Mouse (Mus musculus): ENCODE data around the gene Duxf3.
A peak's percentile ranks its signal among the peaks of the same experiment; 100 is the strongest.
"Not testable (repeated sequence)": the region's sequence is repeated elsewhere in the genome, so short reads cannot be mapped to it uniquely, and the experiment has no call there.

The Duxf3 gene

DNA sequence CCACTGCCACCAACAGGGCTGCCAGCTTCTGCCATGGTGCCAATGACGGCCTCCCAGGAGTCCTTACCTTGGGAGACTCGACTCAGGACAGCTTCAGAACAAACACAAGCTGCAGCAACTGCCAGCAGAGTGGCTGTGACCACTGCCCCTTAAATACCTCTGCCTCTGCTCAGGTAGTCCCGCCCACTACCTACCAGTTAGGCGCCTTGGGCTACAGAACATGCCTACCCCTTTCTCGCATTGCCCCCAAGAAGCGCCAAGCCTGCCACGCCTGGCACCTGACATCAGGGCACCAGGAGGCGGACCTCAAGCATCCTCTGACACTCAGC lies at the start of gene Duxf3:
Duxf3 (minus strand) TSS at position 35 of the 329 bp plus-strand sequence.
- DNase-seq (ENCODE audit: extremely low read depth, low read depth, low spot score) = not testable (repeated sequence)

DNA sequence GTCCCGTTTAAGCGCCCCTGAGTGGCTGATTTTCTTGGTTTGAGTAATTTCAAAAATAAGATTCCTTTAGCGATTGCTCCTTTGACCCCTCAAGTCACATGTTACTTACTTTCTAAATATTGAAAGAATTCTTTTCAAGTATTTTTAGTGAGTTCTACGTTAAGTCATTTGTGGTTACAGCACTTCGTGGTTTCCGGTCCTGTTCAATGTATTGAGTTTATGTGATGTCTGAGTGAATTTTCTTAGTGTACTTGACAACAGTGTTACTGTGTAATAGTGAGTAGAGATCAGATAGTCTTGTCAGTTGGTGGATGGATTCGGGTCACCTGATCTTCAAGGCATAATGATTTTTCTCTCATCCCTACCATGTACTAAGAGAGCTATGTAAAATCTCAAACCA lies 49.8 kb upstream of the Duxf3 start:
- DNase-seq (ENCODE audit: extremely low read depth, low read depth, low spot score) = no peak

DNA sequence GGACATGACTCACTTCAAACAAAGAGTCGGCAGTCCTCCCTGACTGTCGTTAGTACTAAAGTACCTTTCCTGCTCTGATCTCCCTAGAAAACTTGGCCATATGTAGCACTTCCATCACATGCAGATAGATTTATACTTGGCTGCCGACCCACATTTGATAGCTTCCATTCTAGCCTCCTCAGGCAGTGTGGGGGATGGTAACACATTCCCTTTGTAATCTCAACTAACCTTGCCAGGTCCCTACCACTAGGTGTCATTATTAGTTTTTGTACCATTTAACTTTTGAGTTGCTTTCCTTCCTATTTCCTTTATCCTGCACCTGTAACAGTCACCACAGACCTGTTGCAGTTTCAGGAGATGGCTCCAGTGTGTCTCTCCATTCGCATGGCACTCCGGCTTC lies 26.0 kb upstream of the Duxf3 start:
- DNase-seq (ENCODE audit: extremely low read depth, low read depth, low spot score) = no peak

DNA sequence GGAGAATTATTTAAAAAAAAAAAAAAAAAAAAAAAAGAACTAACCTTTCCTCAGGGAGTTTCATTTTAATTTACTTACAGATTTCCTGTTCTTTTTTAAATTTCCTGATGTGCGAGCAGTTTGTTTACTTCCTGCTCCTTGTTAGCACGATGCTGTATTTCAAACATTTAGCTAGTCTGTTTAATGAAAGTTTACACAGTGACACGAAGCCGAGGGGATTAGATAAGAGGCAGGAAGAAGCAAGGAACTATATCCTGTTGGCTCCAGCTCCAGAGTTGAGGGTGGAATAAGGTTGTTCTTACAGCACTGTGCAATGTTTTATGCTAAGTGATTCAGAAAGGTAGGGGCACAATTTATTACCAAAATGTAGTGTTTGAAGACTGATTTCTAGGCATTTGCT lies 23.5 kb upstream of the Duxf3 start:
- DNase-seq (ENCODE audit: extremely low read depth, low read depth, low spot score) = no peak

DNA sequence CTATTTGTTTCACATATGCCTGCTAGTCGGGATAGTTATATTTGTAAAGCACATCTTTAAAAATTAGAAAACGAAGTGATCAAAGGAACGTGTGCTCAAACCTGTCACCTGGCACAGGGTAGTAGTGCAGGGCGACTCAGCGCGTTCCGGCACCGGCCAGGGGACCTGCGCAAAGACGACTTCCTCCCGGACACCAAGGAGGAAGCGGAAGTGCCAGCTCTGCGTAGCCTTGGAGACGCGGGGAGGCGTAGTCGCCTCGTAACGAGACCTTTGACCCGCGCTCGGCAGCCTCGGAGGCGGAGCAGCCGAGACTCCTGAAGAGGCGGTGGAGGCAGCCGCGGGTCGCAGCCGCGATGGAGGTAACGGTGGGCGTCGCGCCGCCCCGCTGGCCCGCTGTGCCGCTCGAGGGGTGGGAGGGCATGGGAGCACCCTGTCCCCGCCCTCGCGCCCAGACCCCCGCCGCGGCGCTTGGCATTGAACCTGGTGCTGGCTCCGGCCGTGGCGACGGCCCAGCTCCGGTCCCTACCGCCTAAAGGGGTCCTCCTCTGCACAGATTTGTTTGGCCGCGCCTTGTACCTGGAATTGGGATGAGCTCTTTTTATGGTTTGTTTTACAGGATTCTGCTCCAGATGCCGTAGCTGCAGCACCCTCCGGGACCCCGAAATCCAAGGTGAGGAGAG lies 22.9 kb upstream of the Duxf3 start, which contains the start of gene Gcc2:
Gcc2 (plus strand) TSS at position 285 of the 680 bp plus-strand sequence.
- peak; percentile 55 for DNase-seq (ENCODE audit: extremely low read depth, low read depth, low spot score)

DNA sequence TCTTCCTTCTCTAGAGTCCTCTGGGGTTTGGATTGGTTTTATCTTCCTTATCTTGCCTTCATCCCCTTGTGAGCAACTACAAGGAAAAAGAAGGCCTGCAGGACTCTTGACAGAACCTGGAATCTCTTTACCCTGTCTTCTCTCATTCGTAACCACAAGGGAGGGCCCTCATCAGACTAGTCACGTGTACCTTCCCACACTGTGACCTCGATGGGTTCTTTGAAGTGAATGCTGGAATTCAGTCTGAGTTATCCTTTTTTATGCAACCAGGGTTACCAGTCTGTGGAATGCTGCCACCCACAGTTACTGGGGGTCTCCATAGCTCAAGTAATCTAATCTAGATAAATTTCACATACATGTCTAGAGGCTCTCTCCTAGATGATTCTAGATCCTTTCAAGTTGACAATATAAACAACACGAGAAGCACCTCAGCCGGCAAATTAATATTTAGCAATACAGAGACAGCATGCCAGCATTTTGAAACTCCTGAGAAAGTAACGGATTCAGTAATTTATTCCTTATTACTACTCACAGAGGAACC lies 22.2 kb upstream of the Duxf3 start:
- no peak for DNase-seq (ENCODE audit: extremely low read depth, low read depth, low spot score)

DNA sequence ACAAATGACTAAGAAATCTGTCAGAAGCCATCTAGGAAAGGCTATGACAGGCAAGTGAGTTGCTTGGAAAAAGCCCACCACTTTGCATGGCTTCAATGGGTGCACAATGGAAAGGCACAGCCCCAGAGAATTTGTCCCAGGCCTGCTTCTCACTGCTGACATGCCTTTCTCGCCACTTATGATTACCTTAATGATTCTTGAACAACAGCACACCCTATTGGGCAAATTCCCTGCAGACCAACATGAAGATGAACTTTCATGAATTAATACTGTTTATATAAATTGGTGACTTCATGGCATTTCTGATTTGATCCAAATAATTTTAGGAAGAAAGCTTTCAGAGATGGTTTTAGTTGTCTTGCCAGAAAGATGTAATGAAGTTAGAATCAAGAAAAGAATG lies 17.1 kb upstream of the Duxf3 start:
- no peak for DNase-seq (ENCODE audit: extremely low read depth, low read depth, low spot score)

DNA sequence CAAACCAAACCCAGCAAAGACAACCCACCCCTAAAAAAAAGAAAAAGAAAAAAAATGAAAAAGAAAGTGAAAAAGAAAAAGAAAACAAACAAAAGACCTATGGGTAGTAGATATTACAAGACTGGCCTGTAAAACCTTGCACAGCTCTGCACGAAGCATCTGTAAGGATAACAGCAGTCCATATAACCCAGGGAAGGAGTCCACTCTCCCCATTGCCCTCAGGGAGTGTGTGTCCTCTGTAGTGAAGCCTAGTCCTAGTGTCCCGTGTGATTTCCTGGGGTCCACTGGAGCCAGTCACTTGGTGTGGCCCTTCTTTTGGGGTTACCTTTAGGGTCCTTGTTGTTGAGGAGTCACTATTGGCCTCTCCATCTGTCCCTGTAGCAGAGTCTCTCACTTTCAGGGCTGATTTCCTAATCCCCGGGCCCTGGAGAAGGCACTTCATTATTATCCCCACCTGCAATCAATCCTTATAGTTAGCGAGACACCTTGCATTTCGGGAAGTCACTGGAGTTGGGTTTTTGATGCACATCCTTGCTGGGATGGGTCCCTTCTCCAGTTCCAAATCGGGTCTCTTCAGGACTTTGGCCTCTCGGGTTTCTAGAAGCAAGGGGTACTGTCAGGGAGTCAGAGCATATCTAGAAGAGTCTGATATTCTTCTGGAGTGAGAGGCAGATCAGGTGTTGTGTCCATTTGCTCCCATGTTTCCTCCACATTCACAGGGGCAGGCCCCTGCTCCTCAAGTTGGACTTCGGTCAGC lies 6.7 kb upstream of the Duxf3 start:
- not testable (repeated sequence) for DNase-seq (ENCODE audit: extremely low read depth, low read depth, low spot score)

DNA sequence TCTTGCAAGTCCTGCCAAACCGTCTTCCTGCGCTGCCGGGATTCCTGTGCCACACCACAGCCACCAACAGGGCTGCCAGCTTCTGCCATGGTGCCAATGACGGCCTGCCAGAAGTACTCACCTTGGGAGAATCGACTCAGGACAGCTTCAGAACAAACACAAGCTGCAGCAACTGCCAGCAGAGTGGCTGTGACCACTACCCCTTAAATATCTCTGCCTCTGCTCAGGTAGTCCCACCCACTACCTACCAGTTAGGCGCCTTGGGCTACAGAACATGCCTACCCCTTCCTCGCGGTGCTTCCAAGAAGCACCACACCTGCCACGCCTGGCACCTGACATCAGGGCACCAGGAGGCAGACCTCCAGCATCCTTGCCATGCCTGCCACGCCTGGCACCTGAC lies 4.1 kb upstream of the Duxf3 start, which contains the start of gene Gm4981:
Gm4981 (minus strand) TSS at position 89 of the 400 bp plus-strand sequence.
- no peak for DNase-seq (ENCODE audit: extremely low read depth, low read depth, low spot score)

DNA sequence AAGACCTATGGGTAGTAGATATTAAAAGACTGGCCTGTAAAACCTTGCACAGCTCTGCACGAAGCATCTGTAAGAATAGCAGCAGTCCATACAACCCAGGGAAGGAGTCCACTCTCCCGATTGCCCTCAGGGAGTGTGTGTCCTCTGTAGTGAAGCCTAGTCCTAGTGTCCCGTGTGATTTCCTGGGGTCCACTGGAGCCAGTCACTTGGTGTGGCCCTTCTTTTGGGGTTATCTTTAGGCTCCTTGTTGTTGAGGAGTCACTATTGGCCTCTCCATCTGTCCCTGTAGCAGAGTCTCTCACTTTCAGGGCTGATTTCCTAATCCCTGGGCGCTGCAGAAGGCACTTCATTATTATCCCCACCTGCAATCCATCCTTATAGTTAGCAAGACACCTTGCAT lies 2.5 kb upstream of the Duxf3 start:
- not testable (repeated sequence) for DNase-seq (ENCODE audit: extremely low read depth, low read depth, low spot score)

DNA sequence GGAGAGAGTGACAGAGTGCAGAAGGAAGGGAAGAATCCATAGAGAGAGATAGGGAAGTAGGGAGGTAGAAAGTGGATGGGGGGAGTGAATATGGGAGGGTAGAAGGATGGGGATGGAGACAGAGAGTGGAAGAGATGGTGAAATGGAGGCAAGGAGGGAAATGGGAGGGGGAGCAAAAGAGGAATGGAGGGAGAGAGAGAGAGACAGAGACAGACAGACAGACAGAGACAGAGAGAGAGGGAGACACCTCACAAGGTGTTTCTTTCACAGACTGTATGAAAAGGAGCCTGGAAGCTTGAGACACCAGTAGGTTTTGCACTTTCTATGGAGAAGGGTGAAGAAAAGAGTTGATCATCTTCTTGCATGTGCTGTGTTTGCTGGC lies 1.3 kb upstream of the Duxf3 start:
- DNase-seq (ENCODE audit: extremely low read depth, low read depth, low spot score) = not testable (repeated sequence)

DNA sequence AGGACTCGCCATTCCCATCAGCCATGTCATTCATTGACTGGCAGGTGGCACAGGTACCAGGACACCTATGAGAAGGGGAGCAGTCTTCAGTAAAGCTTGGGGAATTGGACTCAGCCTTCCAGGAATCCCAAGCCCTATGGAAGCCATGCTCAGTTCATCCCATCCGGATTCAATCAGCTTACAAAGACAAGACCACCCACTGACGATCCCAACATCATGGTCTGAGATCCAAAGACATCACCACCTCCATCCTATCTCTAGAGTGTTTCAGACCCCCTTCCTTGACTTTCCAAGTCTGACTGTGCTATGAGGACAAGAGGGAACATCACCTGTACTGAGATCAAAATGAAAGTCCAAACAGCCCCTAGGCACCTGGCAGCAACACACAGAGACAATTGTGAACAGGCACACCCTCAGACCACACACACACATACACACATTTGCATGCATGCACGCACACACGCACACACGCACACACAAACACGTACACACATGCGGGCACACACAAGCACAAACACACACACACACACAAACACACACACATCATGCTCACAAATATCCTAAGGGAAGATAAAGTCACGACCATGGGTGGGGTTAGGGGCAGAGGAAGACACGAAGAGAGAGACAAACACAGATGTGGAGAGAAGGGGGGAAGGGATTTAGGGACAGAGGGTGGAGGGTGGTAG lies 722 bp upstream of the Duxf3 start:
- not testable (repeated sequence) for DNase-seq (ENCODE audit: extremely low read depth, low read depth, low spot score)

DNA sequence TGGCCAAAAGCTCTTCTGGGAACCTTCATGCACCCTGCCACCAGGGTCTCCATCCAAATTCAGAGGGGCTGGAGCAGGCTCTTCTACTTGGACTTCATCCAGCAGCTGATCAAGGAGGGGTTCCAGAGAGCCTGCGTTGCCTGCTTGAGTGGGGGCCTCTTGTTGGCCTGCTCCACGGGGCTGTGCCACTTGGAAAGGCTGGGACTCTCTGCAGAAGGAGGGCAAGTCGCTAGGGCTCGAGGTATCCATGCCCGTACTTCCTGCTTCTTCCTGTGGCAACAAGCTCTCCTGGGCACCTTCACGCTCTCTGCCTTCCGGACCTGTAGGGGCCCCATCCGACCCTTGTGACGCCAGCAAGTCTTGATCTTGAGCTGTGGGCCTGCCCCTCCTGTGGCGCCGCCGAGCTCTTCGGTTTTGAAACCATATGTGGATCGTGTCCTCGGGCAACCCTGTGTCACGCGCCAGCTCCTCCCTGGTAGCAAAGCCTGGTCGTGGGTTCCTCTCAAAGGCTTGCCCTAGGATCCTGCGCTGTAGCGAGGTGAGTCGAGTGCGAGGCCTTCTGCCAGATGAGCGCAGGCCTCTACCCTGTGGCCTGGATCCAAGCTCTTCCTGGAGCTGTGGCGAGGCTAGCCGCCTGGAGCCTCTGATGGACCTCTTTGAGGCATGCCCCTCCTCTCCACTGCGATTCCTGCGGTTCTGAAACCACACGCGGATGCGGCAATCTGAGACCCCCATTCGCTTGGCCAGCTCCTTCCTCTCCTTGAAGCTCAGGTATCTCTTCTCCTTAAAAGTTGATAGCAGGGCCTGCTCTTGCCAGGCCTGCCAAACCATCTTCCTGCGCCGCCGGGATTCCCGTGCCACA lies 465 bp downstream of the Duxf3 start:
- DNase-seq (ENCODE audit: extremely low read depth, low read depth, low spot score) = not testable (repeated sequence)

DNA sequence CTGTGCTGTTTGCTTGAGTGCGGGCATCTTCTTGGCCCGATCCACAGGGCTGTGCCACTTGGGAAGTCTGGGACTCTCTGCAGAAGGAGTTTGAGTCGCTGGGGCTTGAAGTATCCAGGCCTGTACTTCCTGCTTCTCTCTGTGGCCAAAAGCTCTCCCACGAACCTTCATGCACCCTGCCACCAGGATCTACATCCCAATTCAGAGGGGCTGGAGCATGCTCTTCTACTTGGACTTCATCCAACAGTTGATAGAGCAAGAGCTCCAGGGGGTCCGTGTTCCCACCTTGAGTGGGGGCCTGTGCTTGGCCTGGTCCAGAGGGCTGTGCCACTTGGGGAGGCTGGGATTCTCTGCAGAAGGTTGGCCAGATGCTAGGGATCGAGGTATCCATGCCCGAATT lies 1.4 kb downstream of the Duxf3 start:
- DNase-seq (ENCODE audit: extremely low read depth, low read depth, low spot score) = not testable (repeated sequence)

DNA sequence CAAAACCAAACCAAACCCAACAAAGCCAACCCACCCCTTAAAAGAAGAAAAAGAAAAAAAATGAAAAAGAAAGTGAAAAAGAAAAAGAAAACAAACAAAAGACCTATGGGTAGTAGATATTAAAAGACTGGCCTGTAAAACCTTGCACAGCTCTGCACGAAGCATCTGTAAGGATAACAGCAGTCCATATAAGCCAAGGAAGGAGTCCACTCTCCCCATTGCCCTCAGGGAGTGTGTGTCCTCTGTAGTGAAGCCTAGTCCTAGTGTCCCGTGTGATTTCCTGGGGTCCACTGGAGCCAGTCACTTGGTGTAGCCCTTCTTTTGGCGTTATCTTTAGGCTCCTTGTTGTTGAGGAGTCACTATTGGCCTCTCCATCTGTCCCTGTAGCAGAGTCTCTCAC lies 2.5 kb downstream of the Duxf3 start:
- DNase-seq (ENCODE audit: extremely low read depth, low read depth, low spot score) = not testable (repeated sequence)

DNA sequence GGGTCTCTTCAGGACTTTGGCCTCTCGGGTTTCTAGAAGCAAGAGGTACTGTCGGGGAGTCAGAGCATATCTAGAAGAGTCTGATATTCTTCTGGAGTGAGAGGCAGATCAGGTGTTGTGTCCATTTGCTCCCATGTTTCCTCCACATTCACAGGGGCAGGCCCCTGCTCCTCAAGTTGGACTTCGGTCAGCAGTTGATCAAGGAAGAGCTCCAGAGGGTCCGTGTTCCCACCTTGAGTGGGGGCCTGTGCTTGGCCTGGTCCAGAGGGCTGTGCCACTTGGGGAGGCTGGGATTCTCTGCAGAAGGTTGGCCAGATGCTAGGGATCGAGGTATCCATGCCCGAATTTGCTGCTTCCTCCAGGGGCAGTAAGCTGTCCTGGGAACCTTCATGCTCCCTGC lies 4.7 kb downstream of the Duxf3 start:
- not testable (repeated sequence) for DNase-seq (ENCODE audit: extremely low read depth, low read depth, low spot score)

DNA sequence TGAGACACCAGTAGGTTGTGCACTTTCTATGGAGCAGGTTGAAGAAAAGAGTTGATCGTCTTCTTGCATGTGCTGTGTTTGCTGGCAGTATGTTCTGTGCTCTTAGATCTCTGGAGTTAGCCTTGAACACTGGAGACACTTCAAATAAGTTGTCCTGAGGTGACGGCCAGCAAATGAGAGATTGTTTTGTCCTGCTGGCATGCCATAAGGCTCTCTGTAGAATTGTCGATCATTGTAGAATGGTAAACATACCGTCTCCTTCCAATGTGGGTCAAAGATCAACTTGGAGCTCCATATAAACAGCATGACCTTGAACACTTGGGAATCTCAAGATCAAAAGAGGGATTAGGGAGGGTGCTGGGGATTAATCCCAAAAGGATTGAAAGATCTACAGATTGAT lies 6.1 kb downstream of the Duxf3 start:
- DNase-seq (ENCODE audit: extremely low read depth, low read depth, low spot score) = not testable (repeated sequence)

DNA sequence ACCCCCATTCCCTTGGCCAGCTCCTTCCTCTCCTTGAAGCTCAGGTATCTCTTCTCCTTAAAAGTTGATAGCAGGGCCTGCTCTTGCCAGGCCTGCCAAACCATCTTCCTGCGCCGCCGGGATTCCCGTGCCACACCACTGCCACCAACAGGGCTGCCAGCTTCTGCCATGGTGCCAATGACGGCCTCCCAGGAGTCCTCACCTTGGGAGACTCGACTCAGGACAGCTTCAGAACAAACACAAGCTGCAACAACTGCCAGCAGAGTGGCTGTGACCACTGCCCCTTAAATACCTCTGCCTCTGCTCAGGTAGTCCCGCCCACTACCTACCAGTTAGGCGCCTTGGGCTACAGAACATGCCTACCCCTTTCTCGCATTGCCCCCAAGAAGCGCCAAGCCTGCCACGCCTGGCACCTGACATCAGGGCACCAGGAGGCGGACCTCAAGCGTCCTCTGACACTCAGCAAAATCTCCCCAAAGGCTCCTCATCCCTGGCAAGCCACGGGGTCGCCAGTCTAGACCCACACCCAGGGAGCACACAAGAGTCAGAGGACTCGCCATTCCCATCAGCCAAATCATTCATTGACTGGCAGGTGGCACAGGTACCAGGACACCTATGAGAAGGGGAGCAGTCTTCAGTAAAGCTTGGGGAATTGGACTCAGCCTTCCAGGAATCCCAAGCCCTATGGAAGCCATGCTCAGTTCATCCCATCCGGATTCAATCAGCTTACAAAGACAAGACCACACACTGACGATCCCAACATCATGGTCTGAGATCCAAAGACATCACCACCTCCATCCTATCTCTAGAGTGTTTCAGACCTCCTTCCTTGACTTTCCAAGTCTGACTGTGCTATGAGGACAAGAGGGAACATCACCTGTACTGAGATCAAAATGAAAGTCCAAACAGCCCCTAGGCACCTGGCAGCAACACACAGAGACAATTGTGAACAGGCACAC lies 7.4 kb downstream of the Duxf3 start, which contains the start of gene AW822073:
AW822073 (minus strand) TSS at position 104 of the 959 bp plus-strand sequence.
- not testable (repeated sequence) for DNase-seq (ENCODE audit: extremely low read depth, low read depth, low spot score)

Data from fat pad, adult 2 months (tissue).